Mouse (Mus musculus): ENCODE measurements around the gene Gm20521.
A peak's percentile ranks its signal among the peaks of the same experiment; 100 is the strongest.

Gm20521 gene

GRCm38 (mm10) chr14:54883154-54884021 is at the start of gene Gm20521, which contains the start of gene Bcl2l2:
Gm20521 (plus strand) TSS chr14:54883441.
Bcl2l2 (plus strand) TSS chr14:54883377.
- DNase-seq (ENCODE audit: low spot score), result peak; percentile 82

- DNase-seq (ENCODE audit: low spot score), result peak; percentile 65
These were observed 39.8 kb upstream of the Gm20521 start for GRCm38 (mm10) chr14:54843461-54843860.

- DNase-seq (ENCODE audit: low spot score), result no peak
These were observed 27.5 kb upstream of the Gm20521 start for GRCm38 (mm10) chr14:54855726-54856125.

DNA sequence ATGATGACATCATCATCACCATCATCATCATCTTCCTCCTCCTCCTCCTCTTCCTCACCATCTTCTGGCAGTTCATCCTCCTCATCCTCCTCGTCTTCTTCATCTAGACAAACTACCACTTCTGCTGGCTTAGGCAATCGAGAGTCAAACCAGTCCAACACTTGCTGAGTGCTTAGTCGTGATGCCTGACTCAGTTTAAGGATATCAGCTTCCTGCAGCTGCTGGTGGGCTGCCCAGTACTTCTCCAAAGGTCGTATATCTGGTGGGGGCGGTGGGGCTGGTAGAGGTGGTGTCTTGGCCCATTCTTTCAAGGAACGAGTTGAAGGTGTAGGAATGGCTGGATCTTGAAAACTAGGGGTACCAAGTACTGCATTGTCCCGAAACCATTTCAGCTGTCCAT is 26.5 kb upstream of the Gm20521 start:
- no peak for DNase-seq (ENCODE audit: low spot score)

DNA sequence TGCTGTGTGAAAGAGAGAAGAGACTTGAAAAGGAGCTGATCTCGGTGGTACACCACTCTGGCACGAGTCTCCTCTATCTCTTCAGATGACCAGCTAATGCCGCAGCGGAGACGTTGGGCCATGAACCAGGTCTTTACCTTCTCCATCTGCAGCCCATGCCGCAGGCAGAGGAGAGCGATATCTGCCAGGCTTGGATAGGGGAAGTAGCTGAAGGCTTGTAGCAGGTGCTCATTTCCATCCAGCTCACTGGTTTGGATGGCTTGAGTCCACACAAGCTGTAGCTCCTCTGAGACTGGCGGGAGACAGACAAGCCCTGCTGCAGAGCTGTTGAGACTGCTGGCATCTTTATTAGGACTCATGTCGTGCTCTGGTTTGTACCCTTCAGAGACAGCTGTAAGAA is 25.4 kb upstream of the Gm20521 start:
- no peak for DNase-seq (ENCODE audit: low spot score)

- DNase-seq (ENCODE audit: low spot score), result peak; percentile 74
These were observed 22.7 kb upstream of the Gm20521 start for GRCm38 (mm10) chr14:54860511-54860910.

DNA sequence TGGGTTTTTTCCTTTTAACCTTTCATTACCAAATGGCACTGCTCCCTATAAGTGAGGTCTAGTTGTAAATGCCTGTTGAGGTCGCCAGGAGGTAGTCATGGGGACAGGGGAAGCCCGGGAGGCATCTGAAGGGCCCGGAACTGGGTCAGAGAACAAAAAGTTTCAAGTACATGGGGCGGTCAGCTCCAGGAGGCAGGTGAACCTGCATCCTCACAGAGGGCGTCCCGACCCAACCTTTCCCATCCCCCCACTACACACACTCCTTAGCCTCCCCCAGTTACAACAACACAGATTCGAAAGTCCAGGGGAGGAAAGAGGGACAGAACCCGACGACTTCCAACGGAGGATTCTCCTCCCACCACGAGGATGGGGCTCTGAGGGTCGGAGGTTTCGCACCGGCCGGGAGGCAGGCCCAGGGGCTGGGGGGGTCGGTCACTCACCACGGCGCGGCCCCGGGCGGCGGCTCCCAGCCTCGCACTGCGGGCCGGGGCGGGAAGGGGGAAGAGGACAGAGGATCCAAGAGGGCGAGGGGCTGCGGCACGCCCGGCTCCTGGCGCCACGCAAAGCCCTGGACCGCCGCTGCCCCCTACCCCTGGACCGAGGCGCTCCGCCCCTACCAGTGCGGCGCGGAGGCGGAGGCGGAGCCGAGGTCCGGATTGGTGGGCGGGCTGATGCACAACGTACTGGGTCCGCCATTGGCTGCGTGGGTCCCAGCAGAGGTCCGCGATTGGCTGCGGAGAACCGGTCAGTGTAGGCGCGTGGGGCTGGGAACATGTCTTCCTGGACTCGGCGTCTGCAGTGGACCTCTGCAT is 19.5 kb upstream of the Gm20521 start:
- peak; percentile 98 for DNase-seq (ENCODE audit: low spot score)

DNA sequence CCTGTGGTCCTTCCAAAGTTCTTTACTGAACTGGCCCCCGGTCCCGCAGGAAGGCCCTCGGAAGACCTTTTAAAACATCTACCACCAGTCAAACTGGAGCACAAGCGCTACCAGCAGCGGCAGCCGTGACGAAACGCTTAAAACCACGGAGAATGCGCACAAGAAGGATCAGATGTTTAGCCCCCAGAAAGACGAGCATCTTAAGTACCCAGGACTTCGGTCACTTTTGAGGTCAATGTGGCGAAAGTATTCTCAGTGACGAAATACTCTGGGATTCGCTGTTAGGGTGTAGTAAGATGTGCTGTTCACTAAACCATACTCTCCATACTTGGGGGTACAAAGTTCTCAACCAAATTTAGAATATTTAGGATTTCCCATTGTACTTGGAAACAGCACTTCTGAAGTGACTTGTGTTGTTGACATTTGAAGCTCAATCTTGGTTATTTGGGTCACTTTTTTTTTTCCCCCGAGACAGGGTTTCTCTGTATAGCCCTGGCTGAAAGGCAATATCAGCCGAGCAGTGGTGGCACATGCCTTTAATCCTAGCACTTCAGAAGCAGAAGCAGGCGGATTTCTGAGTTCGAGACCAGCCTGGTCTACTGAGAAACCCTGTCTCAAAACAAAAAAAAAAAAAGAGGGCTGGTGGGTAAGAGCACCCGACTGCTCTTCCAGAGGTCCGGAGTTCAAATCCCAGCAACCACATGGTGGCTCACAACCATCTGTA is 18.8 kb upstream of the Gm20521 start:
- no peak for DNase-seq (ENCODE audit: low spot score)

DNA sequence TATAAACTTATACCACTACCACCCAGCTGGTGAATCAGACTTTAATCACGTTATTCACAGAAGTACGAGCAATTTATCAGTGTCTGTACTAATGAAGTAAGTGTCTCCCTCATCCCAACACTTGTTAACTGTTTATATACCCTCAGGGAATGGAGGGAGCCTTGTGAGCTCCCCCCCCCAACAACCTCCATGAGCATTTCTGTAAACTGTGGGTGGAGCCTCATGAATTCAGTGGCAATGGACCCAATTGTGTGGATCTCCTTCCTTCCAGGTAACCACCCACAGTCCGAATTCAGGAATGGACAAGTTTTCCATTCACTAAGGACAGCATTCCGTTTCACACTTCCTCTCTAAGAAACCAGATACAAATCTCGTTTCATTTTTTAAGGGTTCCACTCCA is 17.6 kb upstream of the Gm20521 start:
- DNase-seq (ENCODE audit: low spot score), result no peak

GRCm38 (mm10) chr14:54866268-54866667 is 17.0 kb upstream of the Gm20521 start:
- DNase-seq (ENCODE audit: low spot score), result no peak

GRCm38 (mm10) chr14:54866936-54867335 is 16.3 kb upstream of the Gm20521 start:
- DNase-seq (ENCODE audit: low spot score), result peak; percentile 24

- no peak for DNase-seq (ENCODE audit: low spot score)
These were observed 15.2 kb upstream of the Gm20521 start for GRCm38 (mm10) chr14:54868026-54868425.

DNA sequence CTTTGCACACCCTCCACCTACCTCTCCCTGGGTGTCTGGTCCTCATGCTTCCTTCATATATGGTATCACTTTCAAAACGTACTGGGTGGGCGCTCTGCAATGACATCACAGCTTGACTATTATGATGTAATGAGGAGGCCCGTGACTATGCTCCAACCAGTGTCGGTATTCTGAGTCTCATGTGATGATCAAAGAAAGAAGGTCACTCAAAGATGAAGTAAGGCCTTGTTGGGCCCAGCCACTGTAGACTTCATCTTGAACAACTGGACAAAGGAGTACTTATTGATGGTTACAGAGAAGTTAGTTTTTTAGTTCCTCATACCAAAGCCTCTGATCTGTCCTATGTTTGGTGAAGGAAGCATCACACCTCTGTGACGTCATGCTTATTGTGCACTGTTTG is 12.4 kb upstream of the Gm20521 start, which contains the start of gene Homez:
Gene Homez (minus strand): TSS at position 101 of the 400 bp plus-strand sequence.
- no peak for DNase-seq (ENCODE audit: low spot score)

- no peak for DNase-seq (ENCODE audit: low spot score)
These were observed 9.1 kb upstream of the Gm20521 start for GRCm38 (mm10) chr14:54874165-54874564.

DNA sequence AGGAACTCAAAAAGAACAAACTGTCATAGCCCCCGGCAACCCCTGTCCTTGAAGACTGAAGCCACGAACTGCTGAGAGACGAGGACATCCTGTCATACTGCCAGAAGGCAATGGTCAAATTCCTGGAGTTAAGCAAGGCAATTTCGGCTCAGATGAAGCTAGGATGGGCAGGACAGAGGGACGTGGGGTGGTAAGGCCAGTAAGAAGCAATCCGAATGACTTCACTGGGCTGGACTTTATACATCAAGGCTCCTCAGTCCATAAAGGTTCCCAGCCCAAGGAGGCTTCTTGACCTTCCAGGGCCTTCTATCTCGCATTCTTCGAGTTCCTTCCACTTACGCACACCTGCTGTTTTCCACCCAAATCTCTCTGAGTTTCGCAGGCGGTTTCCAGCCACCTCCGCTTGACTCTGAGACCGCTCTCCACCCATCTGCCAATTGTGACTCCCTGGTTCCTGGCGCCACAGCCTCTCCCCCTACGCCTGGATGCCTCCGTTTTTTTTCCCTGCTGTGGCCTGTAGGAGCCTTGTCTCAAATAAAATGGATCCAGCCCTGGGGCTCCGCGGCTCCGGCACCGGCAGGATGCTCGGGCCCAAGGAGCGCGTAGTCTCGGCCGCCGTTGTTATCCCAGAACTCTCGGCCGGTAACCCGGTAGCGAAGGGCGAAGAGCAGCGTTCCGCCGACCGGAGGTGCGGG is 7.2 kb upstream of the Gm20521 start:
- DNase-seq (ENCODE audit: low spot score), result peak; percentile 51

DNA sequence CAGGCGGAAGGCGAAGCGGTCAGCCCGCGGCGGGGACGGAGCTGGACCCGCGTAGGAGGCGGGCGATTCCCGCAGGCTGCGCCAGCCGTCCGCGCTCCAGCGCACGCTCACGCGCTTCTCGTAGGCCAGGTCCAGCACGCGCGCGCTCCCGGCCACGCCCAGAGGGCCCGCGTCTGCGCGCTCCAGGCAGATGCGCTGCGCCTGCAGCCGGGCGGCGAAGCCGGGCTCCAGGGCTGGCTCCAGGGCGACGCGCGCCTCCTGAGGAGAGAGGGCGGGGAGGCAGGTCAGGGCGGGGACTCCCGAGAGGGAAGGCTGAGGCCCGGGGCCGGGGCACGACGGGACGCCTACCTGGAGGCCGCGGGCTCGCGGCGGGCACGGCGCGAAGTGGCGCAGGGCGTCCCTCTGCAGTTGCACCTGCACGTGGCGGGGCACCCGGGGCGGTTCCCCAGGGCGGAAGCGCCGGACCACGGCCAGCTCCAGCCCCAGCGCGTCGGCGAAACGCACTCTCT is 6.6 kb upstream of the Gm20521 start:
- peak; percentile 93 for DNase-seq (ENCODE audit: low spot score)

DNA sequence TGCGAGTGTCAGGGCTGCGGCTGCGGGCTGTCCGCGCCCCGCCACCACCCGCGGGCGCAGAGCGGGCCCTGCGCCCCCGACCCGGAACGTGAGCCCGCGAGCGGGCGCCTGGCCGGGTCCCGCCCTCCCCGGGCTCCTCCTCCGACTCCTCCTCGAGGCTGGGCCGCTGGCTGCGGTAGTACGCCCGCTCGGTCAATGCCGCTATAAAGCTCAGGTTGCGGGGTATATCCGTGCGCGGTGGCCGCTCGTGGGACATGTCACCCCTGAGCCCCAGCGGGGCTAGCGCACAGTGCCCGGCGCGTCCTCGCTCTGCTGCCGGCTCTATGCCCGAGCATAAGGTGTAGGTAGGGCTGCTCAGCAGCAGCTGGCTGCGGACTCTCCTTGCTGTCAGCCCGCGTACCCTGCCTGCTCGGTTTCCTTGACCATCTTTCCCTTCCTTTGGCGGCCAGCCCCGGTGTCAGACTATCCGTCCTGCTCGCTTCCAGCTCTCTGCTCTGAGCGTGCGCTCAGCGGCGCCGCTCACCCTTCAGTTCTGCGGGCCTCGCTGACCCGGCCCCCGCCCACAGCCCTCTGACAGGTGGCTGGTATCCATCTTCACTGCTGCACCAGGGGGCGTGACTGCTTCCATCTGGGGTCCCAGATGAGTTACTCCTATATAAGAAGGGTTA is 6.1 kb upstream of the Gm20521 start, which contains the start of gene Ppp1r3e:
Gene Ppp1r3e (minus strand): TSS at position 503 of the 668 bp plus-strand sequence.
- peak; percentile 65 for DNase-seq (ENCODE audit: low spot score)

- no peak for DNase-seq (ENCODE audit: low spot score)
These were observed 926 bp downstream of the Gm20521 start for GRCm38 (mm10) chr14:54884022-54884712.

GRCm38 (mm10) chr14:54885309-54885708 is 2.1 kb downstream of the Gm20521 start:
- no peak for DNase-seq (ENCODE audit: low spot score)

GRCm38 (mm10) chr14:54892200-54892599 is 9.0 kb downstream of the Gm20521 start, which contains the start of gene Pabpn1:
Pabpn1 (plus strand) TSS chr14:54892500.
- DNase-seq (ENCODE audit: low spot score), result no peak
